Mouse (Mus musculus) adrenal gland, adult 18-20 months (tissue): Measurements from ENCODE around the gene Dnase2a. TPM values are rescaled to one million over a fixed set of nuclear protein-coding genes. Genes with fewer than 3 reads are reported as not detected.

ENCODE experiments used
- DNase-seq, 2 experiments: peaks; one replicate each; pipeline ENCODE4 v3.0.0; 2021 to 2022; ENCODE audit warnings: low spot score in 2 of 2
- total RNA-seq, 2 experiments: library from RNA; stranded (reverse); gene quantifications; 1 replicate in 1 of 2; 2 replicates in 1 of 2; pipeline ENCODE4 v1.2.3; 2021

Dnase2a gene
- total RNA-seq, 2 experiments from 2014 or later, result 11.2 to 12.5 TPM

- no peak for DNase-seq
These were observed 27.9 kb downstream of the Dnase2a start for GRCm38 (mm10) chr8:84936041-84936961.

GRCm38 (mm10) chr8:84936962-84937546 lies 28.7 kb downstream of the Dnase2a start, which contains the start of gene Mast1:
Mast1 (minus strand) TSS chr8:84937359.
- peak; percentile 58 to 65 for DNase-seq

GRCm38 (mm10) chr8:84937620-84938485 lies 29.5 kb downstream of the Dnase2a start:
- no peak for DNase-seq

GRCm38 (mm10) chr8:84943699-84944098 lies 35.3 kb downstream of the Dnase2a start:
- no peak for DNase-seq

- no peak for DNase-seq
These were observed 36.3 kb downstream of the Dnase2a start for GRCm38 (mm10) chr8:84944478-84945160.

GRCm38 (mm10) chr8:84945235-84945632 lies 36.9 kb downstream of the Dnase2a start:
- no peak for DNase-seq

- DNase-seq, result peak in 1 of 2 experiments; percentile 32
These were observed 37.5 kb downstream of the Dnase2a start for GRCm38 (mm10) chr8:84945633-84946527.

- DNase-seq, result no peak
These were observed 38.3 kb downstream of the Dnase2a start, which contains the start of gene Rtbdn for GRCm38 (mm10) chr8:84946528-84947240. Rtbdn (plus strand) TSS chr8:84946991.

GRCm38 (mm10) chr8:84947241-84947545 lies 38.8 kb downstream of the Dnase2a start:
- DNase-seq, result peak; percentile 39 to 57

- DNase-seq, result no peak
These were observed 41.4 kb downstream of the Dnase2a start for GRCm38 (mm10) chr8:84949753-84950152.

- DNase-seq, result peak in 1 of 2 experiments; percentile 56
These were observed 44.4 kb downstream of the Dnase2a start for GRCm38 (mm10) chr8:84952612-84953255.

- DNase-seq, result peak in 1 of 2 experiments; percentile 62
These were observed 48.4 kb downstream of the Dnase2a start for GRCm38 (mm10) chr8:84956768-84957167.

GRCm38 (mm10) chr8:84959811-84960210 lies 51.5 kb downstream of the Dnase2a start:
- DNase-seq, result no peak

- DNase-seq, result no peak
These were observed 55.6 kb downstream of the Dnase2a start for GRCm38 (mm10) chr8:84963952-84964351.

GRCm38 (mm10) chr8:84965731-84966291 lies 57.5 kb downstream of the Dnase2a start:
- peak; percentile 80 to 84 for DNase-seq

- peak in 1 of 2 experiments; percentile 31 for DNase-seq
These were observed 58.2 kb downstream of the Dnase2a start for GRCm38 (mm10) chr8:84966603-84967002.

GRCm38 (mm10) chr8:84967532-84968304 lies 59.4 kb downstream of the Dnase2a start:
- peak in 1 of 2 experiments; percentile 23 for DNase-seq
